Mouse (Mus musculus) liver, embryonic 14.5 days (tissue): ENCODE measurements around the gene Gabra5.

Experiments used
- CTCF ChIP-seq: IDR thresholded peaks from 2 replicates; pipeline ENCODE4 v1.5.1; 2016; ENCODE audit warnings: antibody characterized with exemption, low read depth, control low read depth
- EP300 ChIP-seq: IDR thresholded peaks from 2 replicates; pipeline ENCODE4 v1.6.1; 2016; ENCODE audit warnings: antibody characterized with exemption, low read depth

DNA sequence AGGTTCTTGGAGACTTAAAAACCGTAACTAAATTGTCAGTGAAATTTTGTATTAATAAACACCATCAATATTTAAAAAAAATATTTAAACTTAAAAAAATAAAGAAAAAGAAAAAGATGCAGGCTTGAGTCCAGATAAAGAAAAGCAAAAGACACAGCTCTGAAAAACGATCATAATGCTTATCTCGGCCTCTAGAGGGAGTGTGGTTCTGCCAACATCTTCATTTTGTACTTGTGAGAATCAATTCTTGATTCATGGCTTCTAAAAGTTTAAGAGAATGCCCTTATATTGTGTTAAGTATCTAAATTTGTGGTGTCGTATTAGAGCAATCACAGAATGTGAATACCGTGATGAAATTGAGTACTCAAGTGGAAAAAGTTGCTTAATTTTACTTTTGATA is 49.5 kb downstream of the Gabra5 start:
- TF ChIP-seq CTCF (no peak), EP300 (no peak)
